Mouse (Mus musculus) heart, postnatal 0 days (tissue): ENCODE results near the gene Gmfg.

Source experiments
- CTCF ChIP-seq: IDR thresholded peaks from 2 replicates; pipeline ENCODE4 v1.5.1; 2016; ENCODE audit warnings: antibody characterized with exemption, control low read depth, low read depth
- EP300 ChIP-seq: IDR thresholded peaks from 2 replicates; pipeline ENCODE4 v1.6.1; 2016; ENCODE audit warnings: antibody characterized with exemption, low read depth

DNA sequence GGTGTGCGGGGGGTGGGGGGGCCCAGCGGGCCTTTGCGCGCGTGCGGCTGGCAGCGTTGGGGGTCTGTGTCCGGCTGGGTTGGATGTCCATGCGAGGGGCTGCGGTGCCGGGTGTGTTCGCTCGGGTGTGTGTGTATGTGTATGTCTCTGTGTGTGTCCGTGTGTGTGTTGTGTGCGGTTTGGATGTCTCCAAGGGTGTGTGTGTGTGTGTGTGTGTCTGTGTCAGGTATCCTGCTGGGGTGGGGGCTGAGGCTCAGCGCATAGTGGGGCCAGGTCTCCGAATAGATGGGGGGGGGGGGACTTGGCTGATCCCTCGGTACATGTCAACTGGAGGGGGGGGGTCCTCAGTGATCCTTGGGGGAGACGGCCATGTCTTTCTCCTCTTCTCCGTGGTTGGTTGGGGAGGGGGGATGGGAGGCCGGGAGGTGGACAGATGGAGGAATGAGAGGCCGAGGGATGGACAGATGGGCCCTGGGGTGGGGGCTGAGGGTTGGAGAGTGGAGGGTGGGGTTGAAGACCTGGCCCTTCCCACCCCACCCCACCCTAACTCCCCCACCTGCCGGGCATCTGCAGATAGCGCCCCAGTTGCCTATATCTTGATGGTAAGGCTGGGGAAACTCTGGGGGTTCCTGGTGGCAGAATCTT, 15.2 kb downstream of the Gmfg start:
- TF ChIP-seq EP300 (no peak), CTCF (no peak)
